Mouse (Mus musculus) heart, embryonic 11.5 days (tissue): ENCODE data around the gene Scimp. TPM values are rescaled to one million over a fixed set of nuclear protein-coding genes. Genes with fewer than 3 reads are reported as not detected.

Source experiments
- ATAC-seq: fragments of 200-750 bp; cut with Nextera tagmentation; replicated peaks from 2 replicates; pipeline ENCODE4 v1.8.0; 2017; ENCODE audit warnings: moderate library complexity; ENCODE audit not compliant: insufficient number of reproducible peaks, low FRiP score, low TSS enrichment
- H3K27ac ChIP-seq: fragments of 300-500 bp; sonication (generic); 2 replicates; pipeline ENCODE4 v1.5.1; 2014; ENCODE audit warnings: mild to moderate bottlenecking, low read depth, low read length
- H3K27me3 ChIP-seq: fragments of 300-500 bp; sonication (generic); 2 replicates; pipeline ENCODE4 v1.6.1; 2014; ENCODE audit warnings: mild to moderate bottlenecking, low read length, mixed read lengths; ENCODE audit not compliant: control insufficient read depth, insufficient read depth
- H3K36me3 ChIP-seq: fragments of 300-500 bp; sonication (generic); 2 replicates; pipeline ENCODE4 v1.6.1; 2014; ENCODE audit warnings: mild to moderate bottlenecking, low read length, moderate library complexity, mixed read lengths; ENCODE audit not compliant: control insufficient read depth, insufficient read depth
- H3K4me1 ChIP-seq: fragments of 300-500 bp; sonication (generic); 2 replicates; pipeline ENCODE4 v1.6.1; 2014; ENCODE audit warnings: low read length; ENCODE audit not compliant: control insufficient read depth, insufficient read depth
- H3K4me2 ChIP-seq: fragments of 300-500 bp; sonication (generic); 2 replicates; pipeline ENCODE4 v1.6.1; 2014; ENCODE audit warnings: mild to moderate bottlenecking, moderate library complexity
- H3K4me3 ChIP-seq: fragments of 300-500 bp; sonication (generic); 2 replicates; pipeline ENCODE4 v1.5.1; 2014; ENCODE audit warnings: low read depth, low read length
- H3K9ac ChIP-seq: fragments of 300-500 bp; sonication (generic); 2 replicates; pipeline ENCODE4 v1.6.1; 2014; ENCODE audit warnings: mild to moderate bottlenecking, low read depth, low read length, moderate library complexity
- H3K9me3 ChIP-seq: fragments of 300-500 bp; sonication (generic); replicated peaks from 2 replicates; pipeline ENCODE4 v1.6.1; 2016; ENCODE audit warnings: low read length; ENCODE audit not compliant: control insufficient read depth
- WGBS: fragments of 180-500 bp; shearing (Covaris S2); extraction: QIAGEN DNeasy Blood & Tissue Kit; methylation state at CpG from one replicate; pipeline ENCODE4 v1.1.7; 2014; ENCODE audit not compliant: insufficient replicate concordance; 5-methylcytosine and 5-hydroxymethylcytosine counted together
- polyA plus RNA-seq: library from polyadenylated mRNA; unstranded; fragments of >200 nt; fragmentation: Nextera tagmentation; extraction: Ambion mirVana; gene quantifications from 2 replicates; pipeline ENCODE4 v1.2.1, GENCODE M21; 2014

Scimp gene
- polyA plus RNA-seq, 1 experiment from 2014 or later = 0.27 TPM

DNA sequence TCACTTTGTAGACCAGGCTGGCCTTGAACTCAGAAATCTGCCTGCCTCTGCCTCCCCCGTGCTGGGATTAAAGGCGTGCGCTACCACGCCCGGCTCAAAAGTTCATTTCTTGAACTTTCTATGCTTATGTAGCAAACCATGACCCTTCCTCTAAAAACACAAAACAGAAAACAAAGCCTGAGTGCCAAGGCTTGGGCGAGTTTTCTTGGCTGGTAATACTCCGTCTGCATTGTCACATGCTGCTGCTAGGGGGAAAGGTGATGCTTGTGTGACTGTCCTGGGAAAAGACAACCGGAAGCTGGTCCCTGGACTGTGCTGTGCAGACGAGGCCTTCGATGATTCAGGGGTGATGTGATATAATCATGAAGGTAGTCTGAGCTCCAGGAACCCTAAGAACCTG lies 59.2 kb downstream of the Scimp start:
- H3K4me2 ChIP-seq = no peak overlapping the region
- no peaks in the 10 kb centered on the region for H3K4me1 ChIP-seq
- no peak overlapping the region for H3K9ac ChIP-seq
- ATAC-seq = no peak
- H3K36me3 ChIP-seq = no peaks in the 10 kb centered on the region
- H3K9me3 ChIP-seq = no peaks in the 10 kb centered on the region
- H3K4me3 ChIP-seq = no peak overlapping the region
- 0 out of 2 replicates have a peak, but pooled peaks cover 2% of the 10 kb centered on the region for H3K27me3 ChIP-seq
- 85% methylated on average over 10 of the region's 10 CpGs for WGBS
- no peak overlapping the region for H3K27ac ChIP-seq

DNA sequence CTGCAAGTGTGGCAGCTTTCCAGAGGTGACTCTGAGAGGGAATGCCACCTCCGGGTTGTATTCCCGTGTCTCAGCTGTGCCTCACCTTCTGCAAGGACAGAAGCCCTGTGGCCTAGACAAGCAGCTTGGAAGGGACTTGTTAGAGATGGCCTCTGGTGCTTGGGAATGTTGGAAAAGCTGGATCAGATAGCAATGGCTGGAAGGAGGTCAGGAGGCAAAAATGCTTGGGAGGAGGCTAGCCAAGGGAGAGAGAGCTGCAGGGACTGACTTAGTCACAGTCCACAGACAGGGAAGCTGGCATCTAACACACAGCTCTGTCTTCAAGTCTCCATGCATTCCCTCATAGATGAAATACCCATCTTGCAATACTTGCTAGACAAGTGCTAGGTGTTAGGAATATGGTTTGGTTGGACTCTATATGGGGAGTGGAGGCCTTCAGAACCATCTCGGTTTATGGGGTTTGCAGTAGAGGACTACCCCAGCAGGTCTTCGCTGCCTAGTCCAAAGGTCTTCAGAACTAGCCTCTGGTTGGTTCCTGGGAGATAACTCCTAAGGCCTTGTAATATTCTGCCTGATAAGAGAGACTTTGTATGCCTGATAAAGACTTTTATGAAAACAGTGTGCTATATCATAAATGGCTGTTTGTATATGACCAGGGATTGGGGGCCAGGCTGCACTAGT lies 59.9 kb downstream of the Scimp start:
- Histone ChIP-seq H3K9me3 (no peaks in the 10 kb centered on the region), H3K9ac (no peak overlapping the region), H3K27ac (no peak overlapping the region), H3K4me2 (no peak overlapping the region), H3K4me3 (no peak overlapping the region), H3K4me1 (no peaks in the 10 kb centered on the region), H3K36me3 (no peaks in the 10 kb centered on the region), H3K27me3 (0 out of 2 replicates have a peak, but pooled peaks cover 2% of the 10 kb centered on the region)
- 69% methylated on average over 4 of the region's 4 CpGs for WGBS
- no peak for ATAC-seq

DNA sequence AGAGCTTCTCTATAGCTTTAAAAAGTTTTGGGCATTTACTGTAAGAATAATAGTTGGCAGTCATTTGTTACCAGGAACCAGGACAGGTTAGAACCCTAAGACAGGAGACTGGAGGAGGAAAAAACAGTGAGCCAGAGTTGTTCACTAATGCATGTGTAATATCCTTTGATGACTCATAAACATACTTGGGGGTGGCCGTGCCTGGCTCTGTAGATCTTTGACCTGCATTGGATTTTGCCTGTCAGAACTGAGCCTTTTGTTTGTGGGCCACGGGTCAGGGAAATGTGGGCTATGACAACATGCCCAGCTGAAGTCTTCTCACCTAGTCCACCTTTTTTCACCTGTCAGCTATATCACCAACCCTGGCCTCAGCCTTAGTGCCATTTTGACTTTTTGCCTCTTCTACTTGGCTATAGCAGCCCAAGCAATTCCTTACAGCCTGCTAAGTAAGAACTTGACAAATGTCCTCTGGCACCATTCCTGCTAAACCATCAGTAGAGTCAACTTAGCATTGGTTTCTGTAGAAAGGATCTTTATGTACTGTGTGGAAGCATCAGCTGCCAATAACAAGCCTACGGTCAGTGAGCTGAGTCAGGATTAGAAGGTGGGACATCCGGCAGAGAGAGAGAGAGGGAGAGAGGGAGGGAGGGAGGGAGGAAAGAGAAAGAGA lies 64.4 kb downstream of the Scimp start:
- no peaks in the 10 kb centered on the region for H3K9me3 ChIP-seq
- 79% methylated on average over 4 of the region's 4 CpGs for WGBS
- H3K4me1 ChIP-seq = no peaks in the 10 kb centered on the region
- no peak overlapping the region for H3K27ac ChIP-seq
- no peak overlapping the region for H3K4me2 ChIP-seq
- no peak for ATAC-seq
- no peak overlapping the region for H3K9ac ChIP-seq
- H3K36me3 ChIP-seq = no peaks in the 10 kb centered on the region
- H3K4me3 ChIP-seq = no peak overlapping the region
- H3K27me3 ChIP-seq = no peaks in the 10 kb centered on the region

DNA sequence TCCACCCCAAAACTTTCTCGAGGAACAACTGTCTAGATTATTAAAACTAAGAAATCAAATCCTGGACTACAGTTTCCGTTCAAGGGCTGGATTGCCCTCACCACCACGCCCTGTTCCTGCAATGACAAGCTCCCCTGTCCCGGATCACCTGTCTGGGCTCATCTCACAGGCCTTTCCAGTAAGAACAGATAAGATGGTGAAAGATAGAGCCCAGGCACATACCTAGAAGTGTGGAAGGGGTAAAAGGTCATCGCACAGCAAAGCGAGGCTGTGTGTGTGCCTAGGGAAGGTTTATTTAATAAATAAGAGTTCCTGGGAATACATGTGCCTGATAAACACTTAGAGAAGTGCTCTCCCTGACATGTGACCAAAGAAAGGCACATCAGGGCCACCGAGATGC lies 66.8 kb downstream of the Scimp start:
- Histone ChIP-seq H3K36me3 (no peaks in the 10 kb centered on the region), H3K4me3 (no peak overlapping the region), H3K4me1 (no peaks in the 10 kb centered on the region), H3K9ac (no peak overlapping the region), H3K27ac (no peak overlapping the region), H3K9me3 (no peaks in the 10 kb centered on the region), H3K4me2 (no peak overlapping the region), H3K27me3 (no peaks in the 10 kb centered on the region)
- no peak for ATAC-seq
- WGBS = 66% methylated on average over 7 of the region's 7 CpGs

DNA sequence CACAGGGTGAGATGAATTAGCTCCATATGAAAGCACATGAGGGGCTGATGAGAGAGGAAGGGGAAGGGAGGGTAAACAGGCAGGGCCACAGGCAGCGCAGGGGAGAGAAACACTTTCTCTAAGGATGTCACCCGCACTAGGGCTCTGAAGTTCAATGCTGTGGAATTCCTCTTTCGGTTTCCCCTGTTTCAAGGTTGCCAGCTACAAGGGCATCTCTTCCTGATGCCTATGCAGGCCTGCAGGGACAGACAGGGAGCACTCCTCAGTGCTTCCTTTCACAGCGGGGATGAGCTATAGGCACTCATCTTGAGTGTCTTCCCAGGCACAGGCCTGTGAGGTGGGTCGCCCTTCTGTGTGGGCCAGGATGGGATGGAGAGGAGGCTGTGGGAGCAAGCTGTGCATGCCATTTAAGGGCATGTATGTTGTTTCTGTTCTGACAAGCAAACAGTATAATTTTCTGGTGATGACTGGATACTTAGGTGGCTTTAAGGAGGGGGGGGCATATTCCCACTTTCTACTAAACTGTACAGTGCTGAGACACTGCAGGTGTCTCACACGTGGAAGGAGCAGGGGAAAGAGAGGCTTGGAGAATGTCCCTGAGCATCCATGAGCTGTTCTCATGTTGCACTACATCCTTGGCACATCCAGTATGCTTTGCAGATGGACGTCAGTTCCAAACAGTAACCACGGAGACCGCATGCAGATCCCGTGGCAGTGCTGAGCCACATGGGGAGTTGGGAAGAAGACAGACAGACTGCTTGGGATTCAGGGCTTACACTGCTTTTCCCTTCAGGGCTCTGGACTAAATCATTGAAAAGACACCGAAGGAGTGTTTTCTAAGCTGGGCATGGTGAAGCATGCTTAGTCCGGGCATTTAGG lies 69.6 kb downstream of the Scimp start:
- H3K27me3 ChIP-seq = 0 out of 2 replicates have a peak, but pooled peaks cover 3% of the 10 kb centered on the region
- 76% methylated on average over 12 of the region's 12 CpGs for WGBS
- no peaks in the 10 kb centered on the region for H3K4me1 ChIP-seq
- no peaks in the 10 kb centered on the region for H3K36me3 ChIP-seq
- no peak overlapping the region for H3K4me3 ChIP-seq
- no peaks in the 10 kb centered on the region for H3K9me3 ChIP-seq
- H3K9ac ChIP-seq = no peak overlapping the region
- ATAC-seq = no peak
- no peak overlapping the region for H3K27ac ChIP-seq
- H3K4me2 ChIP-seq = no peak overlapping the region

DNA sequence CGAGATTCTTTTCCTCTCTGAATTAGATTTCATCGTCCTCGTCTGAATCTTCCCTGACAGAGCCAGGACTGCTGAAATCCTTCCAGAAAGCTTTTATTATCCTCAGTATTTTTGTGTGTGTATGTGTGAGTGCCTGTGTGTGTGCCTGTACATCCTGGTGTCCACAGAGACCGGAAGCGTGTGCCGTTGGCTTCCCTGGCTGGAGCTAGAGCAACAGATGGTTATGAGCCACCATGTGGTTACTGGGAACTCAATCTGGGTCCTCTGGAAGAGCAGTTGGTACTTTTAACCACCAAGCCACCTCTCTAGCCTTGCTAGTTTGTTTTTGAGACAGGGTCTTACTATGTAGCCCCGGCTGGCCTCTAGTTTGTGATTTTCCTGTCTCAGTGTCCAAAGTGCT lies 70.3 kb downstream of the Scimp start:
- no peaks in the 10 kb centered on the region for H3K36me3 ChIP-seq
- no peak overlapping the region for H3K4me2 ChIP-seq
- no peak overlapping the region for H3K9ac ChIP-seq
- H3K27me3 ChIP-seq = 0 out of 2 replicates have a peak, but pooled peaks cover 3% of the 10 kb centered on the region
- no peak overlapping the region for H3K27ac ChIP-seq
- ATAC-seq = no peak
- WGBS = 84% methylated on average over 7 of the region's 7 CpGs
- H3K4me1 ChIP-seq = no peaks in the 10 kb centered on the region
- H3K4me3 ChIP-seq = no peak overlapping the region
- no peaks in the 10 kb centered on the region for H3K9me3 ChIP-seq

DNA sequence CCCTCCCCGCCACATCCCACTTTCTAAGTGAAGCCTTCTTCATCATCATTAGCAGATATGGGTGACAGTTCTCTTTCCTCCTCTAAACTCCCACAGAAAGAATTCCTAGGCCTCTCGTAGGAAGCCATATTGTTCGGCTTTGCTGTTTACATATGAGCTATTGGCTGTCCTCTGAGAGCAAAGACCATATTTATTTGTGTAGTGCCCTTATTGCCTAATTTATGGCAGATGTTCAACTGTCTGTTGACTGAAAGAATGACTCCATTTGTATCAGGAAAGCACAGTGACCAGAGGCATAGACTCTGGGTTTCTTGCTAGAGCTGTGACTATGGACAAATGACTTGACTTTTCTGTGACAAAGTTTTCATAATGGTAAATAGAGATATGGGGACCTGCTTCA lies 70.8 kb downstream of the Scimp start:
- ATAC-seq = no peak
- Histone ChIP-seq H3K9ac (no peak overlapping the region), H3K27ac (no peak overlapping the region), H3K36me3 (no peaks in the 10 kb centered on the region), H3K9me3 (no peaks in the 10 kb centered on the region), H3K4me3 (no peak overlapping the region), H3K27me3 (0 out of 2 replicates have a peak, but pooled peaks cover 3% of the 10 kb centered on the region), H3K4me1 (no peaks in the 10 kb centered on the region), H3K4me2 (no peak overlapping the region)
- 83% methylated on average over 3 of the region's 3 CpGs for WGBS
